Mouse (Mus musculus): ENCODE results near the gene B4galt2. TPM values are rescaled to one million over a fixed set of nuclear protein-coding genes. Genes with fewer than 3 reads are reported as not detected.
A peak's percentile ranks its signal among the peaks of the same experiment; 100 is the strongest.

B4galt2 gene
- total RNA-seq, 2 experiments from 2014 or later, result 86.7 to 90.6 TPM

- Histone ChIP-seq H3K4me3 (no peak overlapping the region), H3K27ac (no peak overlapping the region)
- intact Hi-C loops (cut with DNase I), result no loop called here
- no peak for DNase-seq (ENCODE audit: extremely low spot score in 1 of 2, low spot score in 2 of 2)
- TF ChIP-seq CTCF (IDR thresholded peaks at IDR 0.05), result no peak
These were observed 34.6 kb upstream of the B4galt2 start for GRCm38 (mm10) chr4:117917847-117918246.

GRCm38 (mm10) chr4:117917402-117917801, 34.1 kb upstream of the B4galt2 start:
- no peak overlapping the region for H3K4me3 ChIP-seq
- H3K27ac ChIP-seq, result no peak overlapping the region
- DNase-seq (ENCODE audit: extremely low spot score in 1 of 2, low spot score in 2 of 2), result no peak
- intact Hi-C loops (cut with DNase I), result no loop called here
- no peak for TF ChIP-seq CTCF (IDR thresholded peaks at IDR 0.05)

- no peak for DNase-seq (ENCODE audit: extremely low spot score in 1 of 2, low spot score in 2 of 2)
- no peak for TF ChIP-seq CTCF (IDR thresholded peaks at IDR 0.05)
- Histone ChIP-seq H3K4me3 (no peak overlapping the region), H3K27ac (no peak overlapping the region)
- intact Hi-C loops (cut with DNase I), result no loop called here
These were observed 33.1 kb upstream of the B4galt2 start for GRCm38 (mm10) chr4:117916386-117916785.

- DNase-seq (ENCODE audit: extremely low spot score in 1 of 2, low spot score in 2 of 2), result no peak
- intact Hi-C loops (cut with DNase I), result loop anchor here (2.0 kb wide), 1 partner anchor 29 kb away; the partner anchor contains the start of gene Atp6v0b
- peak overlapping the region; percentile 95 for H3K4me3 ChIP-seq
- H3K27ac ChIP-seq, result peak overlapping the region; percentile 100
- no peak for TF ChIP-seq CTCF (IDR thresholded peaks at IDR 0.05)
These were observed 32.3 kb upstream of the B4galt2 start for GRCm38 (mm10) chr4:117915489-117916105.

GRCm38 (mm10) chr4:117914591-117915442, 31.5 kb upstream of the B4galt2 start, which contains the start of gene Ipo13:
Gene Ipo13, minus strand, starts transcription at chr4:117914999.
- DNase-seq (ENCODE audit: extremely low spot score in 1 of 2, low spot score in 2 of 2), result peak; percentile 89 to 90
- intact Hi-C loops (cut with DNase I), result loop anchor here (2.0 kb wide), 1 partner anchor 28 kb away; the partner anchor contains the start of gene Atp6v0b
- H3K4me3 ChIP-seq, result peak within 1 kb of the TSS; percentile 95
- peak within 1 kb of the TSS; percentile 100 for H3K27ac ChIP-seq
- TF ChIP-seq CTCF (IDR thresholded peaks at IDR 0.05), result peak; percentile 32

GRCm38 (mm10) chr4:117914031-117914430, 30.7 kb upstream of the B4galt2 start:
- no peak for DNase-seq (ENCODE audit: extremely low spot score in 1 of 2, low spot score in 2 of 2)
- TF ChIP-seq CTCF (IDR thresholded peaks at IDR 0.05), result no peak
- H3K27ac ChIP-seq, result peak overlapping the region; percentile 100
- peak overlapping the region; percentile 95 for H3K4me3 ChIP-seq
- intact Hi-C loops (cut with DNase I), result loop anchor here (2.0 kb wide), 1 partner anchor 27 kb away; the partner anchor contains the start of gene Atp6v0b

- Histone ChIP-seq H3K27ac (no peak overlapping the region), H3K4me3 (peak overlapping the region; percentile 95)
- TF ChIP-seq CTCF (IDR thresholded peaks at IDR 0.05), result no peak
- intact Hi-C loops (cut with DNase I), result no loop called here
- DNase-seq (ENCODE audit: extremely low spot score in 1 of 2, low spot score in 2 of 2), result no peak
These were observed 30.1 kb upstream of the B4galt2 start for GRCm38 (mm10) chr4:117913421-117913820.

- Histone ChIP-seq H3K4me3 (peak overlapping the region; percentile 95), H3K27ac (no peak overlapping the region)
- DNase-seq (ENCODE audit: extremely low spot score in 1 of 2, low spot score in 2 of 2), result no peak
- intact Hi-C loops (cut with DNase I), result no loop called here
- no peak for TF ChIP-seq CTCF (IDR thresholded peaks at IDR 0.05)
These were observed 29.5 kb upstream of the B4galt2 start for GRCm38 (mm10) chr4:117912685-117913273.

GRCm38 (mm10) chr4:117912131-117912561, 28.9 kb upstream of the B4galt2 start:
- peak overlapping the region; percentile 7; the same call in 1 of the 2 replicates for H3K4me3 ChIP-seq
- TF ChIP-seq CTCF (IDR thresholded peaks at IDR 0.05), result no peak
- no peak for DNase-seq (ENCODE audit: extremely low spot score in 1 of 2, low spot score in 2 of 2)
- intact Hi-C loops (cut with DNase I), result no loop called here
- H3K27ac ChIP-seq, result no peak overlapping the region

GRCm38 (mm10) chr4:117908834-117909453, 25.7 kb upstream of the B4galt2 start:
- intact Hi-C loops (cut with DNase I), result no loop called here
- Histone ChIP-seq H3K4me3 (peak overlapping the region; percentile 29; the same call in 1 of the 2 replicates), H3K27ac (peak overlapping the region; percentile 67)
- no peak for TF ChIP-seq CTCF (IDR thresholded peaks at IDR 0.05)
- no peak for DNase-seq (ENCODE audit: extremely low spot score in 1 of 2, low spot score in 2 of 2)

- no peak for TF ChIP-seq CTCF (IDR thresholded peaks at IDR 0.05)
- H3K27ac ChIP-seq, result peak overlapping the region; percentile 24; the same call in 1 of the 2 replicates
- DNase-seq (ENCODE audit: extremely low spot score in 1 of 2, low spot score in 2 of 2), result no peak
These were observed 22.9 kb upstream of the B4galt2 start for GRCm38 (mm10) chr4:117906196-117906595.

More at GRCm38 (mm10) chr4:117906196-117906595, 22.9 kb upstream of the B4galt2 start:
- H3K4me3 ChIP-seq, result no peak overlapping the region
- intact Hi-C loops (cut with DNase I), result no loop called here

Measured in left cerebral cortex, adult 2 months (tissue).